Comparison of ENCODE assay signal across 8 mouse cellular contexts in the genomic region with DNA sequence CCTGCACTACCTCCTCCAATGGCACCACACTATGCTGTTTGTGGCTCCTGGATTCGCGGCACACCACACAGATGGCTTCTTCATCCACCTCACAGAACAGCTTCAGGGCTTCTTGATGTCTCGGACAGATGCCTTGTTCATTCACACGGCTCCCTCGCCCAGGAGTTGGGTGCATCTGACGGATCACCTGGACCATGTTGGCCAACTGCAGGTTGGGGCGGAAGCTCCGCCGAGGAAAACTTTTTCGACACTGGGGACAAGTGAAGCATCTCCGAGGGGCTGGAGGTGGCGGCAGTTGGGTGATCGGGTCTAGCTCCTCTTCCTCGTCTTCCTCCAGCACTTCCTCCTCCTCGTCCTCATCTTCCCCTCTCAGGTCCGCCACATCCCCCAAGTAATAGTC. TPM values are rescaled to one million over a fixed set of nuclear protein-coding genes. Genes with fewer than 3 reads are reported as not detected.
A peak's percentile ranks its signal among the peaks of the same experiment; 100 is the strongest.
DNase-seq lines count a peak whose midpoint lies in the region; ATAC-seq and TF ChIP-seq lines count a peak whose summit lies in the region.

No protein-coding gene starts in this region.

- peaks cover 2% of the 10 kb centered on the region; the same call in 1 of the 2 replicates for H3K36me3 ChIP-seq in kidney, adult 2 months (ENCODE audit: control insufficient read depth, insufficient read depth, low read length)
- peaks cover 24% of the 10 kb centered on the region for H3K36me3 ChIP-seq in heart, embryonic 16.5 days (ENCODE audit: control insufficient read depth, insufficient read depth)
- peaks cover 10% of the 10 kb centered on the region for H3K36me3 ChIP-seq in midbrain, embryonic 11.5 days (ENCODE audit: control insufficient read depth, insufficient read depth, low read length)

- H3K4me1 ChIP-seq in kidney, adult 2 months (ENCODE audit: control insufficient read depth, insufficient read depth, low read length): peaks cover 12% of the 10 kb centered on the region
- peaks cover 1% of the 10 kb centered on the region; the same call in 1 of the 2 replicates for H3K4me1 ChIP-seq in bone marrow, adult 2 months (ENCODE audit: control insufficient read depth, insufficient read depth, low read length)
- H3K4me1 ChIP-seq in heart, embryonic 16.5 days (ENCODE audit: control insufficient read depth, insufficient read depth, low read length): peaks cover 17% of the 10 kb centered on the region
- H3K4me1 ChIP-seq in midbrain, embryonic 11.5 days (ENCODE audit: control insufficient read depth, insufficient read depth, low read length): peaks cover 14% of the 10 kb centered on the region

- TF ChIP-seq CTCF in kidney, adult 2 months (conservative IDR thresholded peaks at IDR 0.05; ENCODE audit: insufficient read depth, insufficient read length, low read depth, low read length): no peak
- TF ChIP-seq CTCF in bone marrow, adult 2 months (IDR thresholded peaks at IDR 0.05; ENCODE audit: control insufficient read depth, insufficient read depth, low read length): 0 out of 2 replicates have a peak, but pooled peaks have one; percentile 17

- no peaks in the 10 kb centered on the region for H3K27me3 ChIP-seq in kidney, adult 2 months (replicated peaks; ENCODE audit: control insufficient read depth, insufficient read depth, low read length)
- no peaks in the 10 kb centered on the region for H3K27me3 ChIP-seq in heart, embryonic 16.5 days (ENCODE audit: control insufficient read depth, insufficient read depth, low read length)
- no peaks in the 10 kb centered on the region for H3K27me3 ChIP-seq in midbrain, embryonic 11.5 days (ENCODE audit: control insufficient read depth, insufficient read depth, low read length)

- WGBS in kidney, adult 2 months: 39% methylated on average over 16 of the region's 16 CpGs
- WGBS in bone marrow, adult 2 months: 46% methylated on average over 16 of the region's 16 CpGs
- WGBS in heart, embryonic 16.5 days: 68% methylated on average over 16 of the region's 16 CpGs
- 78% methylated on average over 16 of the region's 16 CpGs for whole genome bisulfite sequencing in midbrain, embryonic 11.5 days

- peak overlapping the region; percentile 84 for H3K9ac ChIP-seq in heart, embryonic 16.5 days (ENCODE audit: low read length)
- H3K9ac ChIP-seq in midbrain, embryonic 11.5 days (ENCODE audit: low read length): peak overlapping the region; percentile 73

- no peak for ATAC-seq in heart, embryonic 16.5 days (replicated peaks; ENCODE audit: extremely low read depth, insufficient read depth, low FRiP score)
- ATAC-seq in midbrain, embryonic 11.5 days (ENCODE audit: low FRiP score): no peak

- H3K27ac ChIP-seq in kidney, adult 2 months (ENCODE audit: insufficient read depth, low read depth, low read length): no peak overlapping the region
- H3K27ac ChIP-seq in bone marrow, adult 2 months (ENCODE audit: control insufficient read depth, insufficient read depth, low read depth, low read length, poor library complexity): no peak overlapping the region
- no peak overlapping the region for H3K27ac ChIP-seq in heart, embryonic 16.5 days (ENCODE audit: low read length)
- no peak overlapping the region for H3K27ac ChIP-seq in midbrain, embryonic 11.5 days (ENCODE audit: low read depth, low read length)

- H3K4me2 ChIP-seq in heart, embryonic 16.5 days (ENCODE audit: low read depth, low read length): peak overlapping the region; percentile 97
- H3K4me2 ChIP-seq in midbrain, embryonic 11.5 days: peak overlapping the region; percentile 81

- TF ChIP-seq POLR2A in kidney, adult 2 months (IDR thresholded peaks at IDR 0.05; ENCODE audit: low read depth, low read length): no peak
- TF ChIP-seq POLR2A in bone marrow, adult 2 months (IDR thresholded peaks at IDR 0.05; ENCODE audit: borderline replicate concordance, control insufficient read depth, low read depth, low read length): no peak

- peak overlapping the region; percentile 93 for H3K4me3 ChIP-seq in kidney, adult 2 months (ENCODE audit: insufficient read depth, low read depth, low read length)
- peak overlapping the region; percentile 89 for H3K4me3 ChIP-seq in bone marrow, adult 2 months (replicated peaks; ENCODE audit: control insufficient read depth, low read depth, low read length)
- H3K4me3 ChIP-seq in heart, embryonic 16.5 days (ENCODE audit: low read length): peak overlapping the region; percentile 85
- H3K4me3 ChIP-seq in midbrain, embryonic 11.5 days (ENCODE audit: low read depth, low read length): peak overlapping the region; percentile 81

- H3K9me3 ChIP-seq in heart, embryonic 16.5 days (replicated peaks; ENCODE audit: control insufficient read depth, low read length): no peaks in the 10 kb centered on the region
- no peaks in the 10 kb centered on the region for H3K9me3 ChIP-seq in midbrain, embryonic 11.5 days (ENCODE audit: control insufficient read depth, low read length)

- DNase-seq in kidney, adult 2 months: no peak
- DNase-seq in kidney, postnatal 14 days: no peak
- DNase-seq in midbrain, embryonic 11.5 days (ENCODE audit: low spot score, missing footprints): no peak
- DNase-seq in ovary, adult 18-20 months (ENCODE audit: low spot score): no peak
- no peak for DNase-seq in B cell, adult 2 months
- DNase-seq in cerebellum, adult 9-11 months: no peak

RNA-seq across cellular contexts. Expression of gene Trim41, which starts 1.3 kb away (rescaled TPM):
- 26.3 and 27.3 TPM in 2 replicates for polyA plus RNA-seq in kidney, adult 2 months (2012; rRNA removed)
- polyA plus RNA-seq in bone marrow, adult 2 months (2011; ENCODE audit: insufficient read depth, insufficient read length, low replicate concordance, missing spikeins): 39.7 and 51.0 TPM in 2 replicates
- polyA plus RNA-seq in heart, embryonic 16.5 days (2015; fragmentation: Nextera tagmentation; extraction: Ambion mirVana): 4.2 and 4.3 TPM in 2 replicates
- 3.6 and 3.9 TPM in 2 replicates for polyA plus RNA-seq in midbrain, embryonic 11.5 days (2014; fragmentation: Nextera tagmentation; extraction: Ambion mirVana)

RNA-seq across cellular contexts. Expression of gene Trim7, which starts 10.1 kb away (rescaled TPM):
- 80.3 and 98.8 TPM in 2 replicates for polyA plus RNA-seq in kidney, adult 2 months (2012; rRNA removed)
- polyA plus RNA-seq in bone marrow, adult 2 months (2011; ENCODE audit: insufficient read depth, insufficient read length, low replicate concordance, missing spikeins): 8.4 and 14.4 TPM in 2 replicates
- 0.89 and 0.98 TPM in 2 replicates for polyA plus RNA-seq in heart, embryonic 16.5 days (2015; fragmentation: Nextera tagmentation; extraction: Ambion mirVana)
- 0.40 and 0.73 TPM in 2 replicates for polyA plus RNA-seq in midbrain, embryonic 11.5 days (2014; fragmentation: Nextera tagmentation; extraction: Ambion mirVana)

RNA-seq across cellular contexts. Expression of gene Gm12184, which starts 10.6 kb away (rescaled TPM):
- 9.7 and 10.4 TPM in 2 replicates for polyA plus RNA-seq in kidney, adult 2 months (2012; rRNA removed)
- polyA plus RNA-seq in bone marrow, adult 2 months (2011; ENCODE audit: insufficient read depth, insufficient read length, low replicate concordance, missing spikeins): 43.1 and 76.8 TPM in 2 replicates
- 0.55 and 0.66 TPM in 2 replicates for polyA plus RNA-seq in heart, embryonic 16.5 days (2015; fragmentation: Nextera tagmentation; extraction: Ambion mirVana)
- polyA plus RNA-seq in midbrain, embryonic 11.5 days (2014; fragmentation: Nextera tagmentation; extraction: Ambion mirVana): 7.4 and 11.5 TPM in 2 replicates

RNA-seq across cellular contexts. Expression of gene Rack1, which starts 15.7 kb away (rescaled TPM):
- 1,151 and 1,243 TPM in 2 replicates for polyA plus RNA-seq in kidney, adult 2 months (2012; rRNA removed)
- 1,856 and 2,313 TPM in 2 replicates for polyA plus RNA-seq in bone marrow, adult 2 months (2011; ENCODE audit: insufficient read depth, insufficient read length, low replicate concordance, missing spikeins)
- 382 and 390 TPM in 2 replicates for polyA plus RNA-seq in heart, embryonic 16.5 days (2015; fragmentation: Nextera tagmentation; extraction: Ambion mirVana)
- 592 and 633 TPM in 2 replicates for polyA plus RNA-seq in midbrain, embryonic 11.5 days (2014; fragmentation: Nextera tagmentation; extraction: Ambion mirVana)

RNA-seq across cellular contexts. Expression of gene Irgm1, which starts 55.6 kb away (rescaled TPM):
- 24.4 and 28.2 TPM in 2 replicates for polyA plus RNA-seq in kidney, adult 2 months (2012; rRNA removed)
- 15.8 and 21.3 TPM in 2 replicates for polyA plus RNA-seq in bone marrow, adult 2 months (2011; ENCODE audit: insufficient read depth, insufficient read length, low replicate concordance, missing spikeins)
- 11.6 and 14.5 TPM in 2 replicates for polyA plus RNA-seq in heart, embryonic 16.5 days (2015; fragmentation: Nextera tagmentation; extraction: Ambion mirVana)
- polyA plus RNA-seq in midbrain, embryonic 11.5 days (2014; fragmentation: Nextera tagmentation; extraction: Ambion mirVana): 2.2 and 2.3 TPM in 2 replicates
